Mouse (Mus musculus): Measurements from ENCODE around the gene Prkd3. TPM values are rescaled to one million over a fixed set of nuclear protein-coding genes. Genes with fewer than 3 reads are reported as not detected.
A peak's percentile ranks its signal among the peaks of the same experiment; 100 is the strongest.

Gene Prkd3
- polyA plus RNA-seq (2014; fragmentation: Nextera tagmentation; extraction: Ambion mirVana) = 9.1 and 19.7 TPM in 2 replicates

GRCm38 (mm10) chr17:79020208-79020983 is at the start of gene Prkd3:
Prkd3 (minus strand) TSS chr17:79020816.
- under 1% methylated on average over 79 of the region's 113 CpGs for WGBS
- Histone ChIP-seq H3K4me2 (ENCODE audit: low read length) (peak within 1 kb of the TSS; percentile 77), H3K27me3 (ENCODE audit: control insufficient read depth, insufficient read depth, low read length) (no peaks in the 10 kb centered on the region; the same call in 1 of the 2 replicates), H3K9ac (replicated peaks; ENCODE audit: low read length) (peak within 1 kb of the TSS; percentile 65), H3K36me3 (ENCODE audit: control insufficient read depth, insufficient read depth, low read length) (no peaks in the 10 kb centered on the region), H3K4me3 (replicated peaks; ENCODE audit: low read depth, low read length) (peak within 1 kb of the TSS; percentile 69), H3K4me1 (ENCODE audit: control insufficient read depth, insufficient read depth, low read length) (0 out of 2 replicates have a peak, but pooled peaks cover 8% of the 10 kb centered on the region), H3K9me3 (ENCODE audit: control insufficient read depth, low read length) (no peaks in the 10 kb centered on the region), H3K27ac (replicated peaks; ENCODE audit: low read depth, low read length) (peak within 1 kb of the TSS; percentile 77)
- DNase-seq = peak; percentile 85
- ATAC-seq (ENCODE audit: low FRiP score, low TSS enrichment) = peak; percentile 94

GRCm38 (mm10) chr17:79069766-79070480 is 49.3 kb upstream of the Prkd3 start:
- no peaks in the 10 kb centered on the region for H3K4me1 ChIP-seq (ENCODE audit: control insufficient read depth, insufficient read depth, low read length)
- no peaks in the 10 kb centered on the region for H3K9me3 ChIP-seq (ENCODE audit: control insufficient read depth, low read length)
- no peak overlapping the region for H3K27ac ChIP-seq (replicated peaks; ENCODE audit: low read depth, low read length)
- ATAC-seq (ENCODE audit: low FRiP score, low TSS enrichment) = no peak
- no peak overlapping the region for H3K4me2 ChIP-seq (ENCODE audit: low read length)
- no peak overlapping the region for H3K9ac ChIP-seq (replicated peaks; ENCODE audit: low read length)
- no peaks in the 10 kb centered on the region for H3K36me3 ChIP-seq (ENCODE audit: control insufficient read depth, insufficient read depth, low read length)
- no peak overlapping the region for H3K4me3 ChIP-seq (replicated peaks; ENCODE audit: low read depth, low read length)
- H3K27me3 ChIP-seq (ENCODE audit: control insufficient read depth, insufficient read depth, low read length) = no peaks in the 10 kb centered on the region
- WGBS = 89% methylated on average over 14 of the region's 14 CpGs
- no peak for DNase-seq

- WGBS = 35% methylated on average over 4 of the region's 4 CpGs
- no peak for DNase-seq
- ATAC-seq (ENCODE audit: low FRiP score, low TSS enrichment) = no peak
- H3K27me3 ChIP-seq (ENCODE audit: control insufficient read depth, insufficient read depth, low read length) = no peaks in the 10 kb centered on the region
- no peak overlapping the region for H3K27ac ChIP-seq (replicated peaks; ENCODE audit: low read depth, low read length)
- no peaks in the 10 kb centered on the region for H3K4me1 ChIP-seq (ENCODE audit: control insufficient read depth, insufficient read depth, low read length)
- no peaks in the 10 kb centered on the region for H3K36me3 ChIP-seq (ENCODE audit: control insufficient read depth, insufficient read depth, low read length)
- H3K4me2 ChIP-seq (ENCODE audit: low read length) = no peak overlapping the region
- H3K4me3 ChIP-seq (replicated peaks; ENCODE audit: low read depth, low read length) = no peak overlapping the region
- H3K9ac ChIP-seq (replicated peaks; ENCODE audit: low read length) = no peak overlapping the region
- no peaks in the 10 kb centered on the region for H3K9me3 ChIP-seq (ENCODE audit: control insufficient read depth, low read length)
Measured at GRCm38 (mm10) chr17:79069019-79069418, 48.4 kb upstream of the Prkd3 start.

GRCm38 (mm10) chr17:79068581-79068980 is 48.0 kb upstream of the Prkd3 start:
- H3K4me3 ChIP-seq (replicated peaks; ENCODE audit: low read depth, low read length) = no peak overlapping the region
- no peak overlapping the region for H3K9ac ChIP-seq (replicated peaks; ENCODE audit: low read length)
- WGBS = 73% methylated on average over 7 of the region's 7 CpGs
- no peak for DNase-seq
- no peak overlapping the region for H3K27ac ChIP-seq (replicated peaks; ENCODE audit: low read depth, low read length)
- no peak for ATAC-seq (ENCODE audit: low FRiP score, low TSS enrichment)
- H3K36me3 ChIP-seq (ENCODE audit: control insufficient read depth, insufficient read depth, low read length) = no peaks in the 10 kb centered on the region
- no peaks in the 10 kb centered on the region for H3K9me3 ChIP-seq (ENCODE audit: control insufficient read depth, low read length)
- H3K27me3 ChIP-seq (ENCODE audit: control insufficient read depth, insufficient read depth, low read length) = no peaks in the 10 kb centered on the region
- H3K4me1 ChIP-seq (ENCODE audit: control insufficient read depth, insufficient read depth, low read length) = no peaks in the 10 kb centered on the region
- no peak overlapping the region for H3K4me2 ChIP-seq (ENCODE audit: low read length)

- Histone ChIP-seq H3K9ac (replicated peaks; ENCODE audit: low read length) (no peak overlapping the region), H3K27me3 (ENCODE audit: control insufficient read depth, insufficient read depth, low read length) (no peaks in the 10 kb centered on the region), H3K4me2 (ENCODE audit: low read length) (no peak overlapping the region), H3K9me3 (ENCODE audit: control insufficient read depth, low read length) (no peaks in the 10 kb centered on the region), H3K36me3 (ENCODE audit: control insufficient read depth, insufficient read depth, low read length) (no peaks in the 10 kb centered on the region), H3K4me3 (replicated peaks; ENCODE audit: low read depth, low read length) (no peak overlapping the region), H3K27ac (replicated peaks; ENCODE audit: low read depth, low read length) (no peak overlapping the region), H3K4me1 (ENCODE audit: control insufficient read depth, insufficient read depth, low read length) (no peaks in the 10 kb centered on the region)
- DNase-seq (no peak), ATAC-seq (ENCODE audit: low FRiP score, low TSS enrichment) (no peak)
- 85% methylated on average over 1 of the region's 1 CpGs for WGBS
Measured at GRCm38 (mm10) chr17:79064250-79064649, 43.6 kb upstream of the Prkd3 start.

- no peak for ATAC-seq (ENCODE audit: low FRiP score, low TSS enrichment)
- Histone ChIP-seq H3K4me1 (ENCODE audit: control insufficient read depth, insufficient read depth, low read length) (no peaks in the 10 kb centered on the region), H3K27me3 (ENCODE audit: control insufficient read depth, insufficient read depth, low read length) (no peaks in the 10 kb centered on the region), H3K36me3 (ENCODE audit: control insufficient read depth, insufficient read depth, low read length) (no peaks in the 10 kb centered on the region), H3K27ac (replicated peaks; ENCODE audit: low read depth, low read length) (no peak overlapping the region), H3K9me3 (ENCODE audit: control insufficient read depth, low read length) (no peaks in the 10 kb centered on the region), H3K4me3 (replicated peaks; ENCODE audit: low read depth, low read length) (no peak overlapping the region), H3K4me2 (ENCODE audit: low read length) (no peak overlapping the region), H3K9ac (replicated peaks; ENCODE audit: low read length) (no peak overlapping the region)
- DNase-seq = no peak
- WGBS = 85% methylated on average over 5 of the region's 5 CpGs
Measured at GRCm38 (mm10) chr17:79060221-79060620, 39.6 kb upstream of the Prkd3 start.

GRCm38 (mm10) chr17:79058271-79058670 is 37.7 kb upstream of the Prkd3 start:
- Histone ChIP-seq H3K27me3 (ENCODE audit: control insufficient read depth, insufficient read depth, low read length) (no peaks in the 10 kb centered on the region), H3K27ac (replicated peaks; ENCODE audit: low read depth, low read length) (no peak overlapping the region), H3K4me2 (ENCODE audit: low read length) (no peak overlapping the region), H3K4me3 (replicated peaks; ENCODE audit: low read depth, low read length) (no peak overlapping the region), H3K9me3 (ENCODE audit: control insufficient read depth, low read length) (no peaks in the 10 kb centered on the region), H3K36me3 (ENCODE audit: control insufficient read depth, insufficient read depth, low read length) (no peaks in the 10 kb centered on the region), H3K9ac (replicated peaks; ENCODE audit: low read length) (no peak overlapping the region), H3K4me1 (ENCODE audit: control insufficient read depth, insufficient read depth, low read length) (no peaks in the 10 kb centered on the region)
- 70% methylated on average over 6 of the region's 6 CpGs for WGBS
- no peak for DNase-seq
- no peak for ATAC-seq (ENCODE audit: low FRiP score, low TSS enrichment)

- WGBS = under 1% methylated on average over 45 of the region's 45 CpGs
- no peaks in the 10 kb centered on the region for H3K27me3 ChIP-seq (ENCODE audit: control insufficient read depth, insufficient read depth, low read length)
- no peaks in the 10 kb centered on the region for H3K36me3 ChIP-seq (ENCODE audit: control insufficient read depth, insufficient read depth, low read length)
- 0 out of 2 replicates have a peak, but pooled peaks cover 2% of the 10 kb centered on the region for H3K4me1 ChIP-seq (ENCODE audit: control insufficient read depth, insufficient read depth, low read length)
- H3K4me2 ChIP-seq (ENCODE audit: low read length) = peak overlapping the region; percentile 88
- peak; percentile 85 for DNase-seq
- peak overlapping the region; percentile 63 for H3K4me3 ChIP-seq (replicated peaks; ENCODE audit: low read depth, low read length)
- H3K9me3 ChIP-seq (ENCODE audit: control insufficient read depth, low read length) = no peaks in the 10 kb centered on the region
- ATAC-seq (ENCODE audit: low FRiP score, low TSS enrichment) = peak; percentile 93
- H3K9ac ChIP-seq (replicated peaks; ENCODE audit: low read length) = peak overlapping the region; percentile 70
- peak overlapping the region; percentile 84 for H3K27ac ChIP-seq (replicated peaks; ENCODE audit: low read depth, low read length)
Measured at GRCm38 (mm10) chr17:79052088-79052812, 31.6 kb upstream of the Prkd3 start.
